Mouse (Mus musculus): ENCODE measurements around the gene Olfml2a. TPM values are rescaled to one million over a fixed set of nuclear protein-coding genes. Genes with fewer than 3 reads are reported as not detected.

Gene Olfml2a
- total RNA-seq, 2 experiments from 2014 or later: 6.3 to 12.2 TPM

- DNase-seq (ENCODE audit: low spot score in 2 of 2): no peak
These were observed 44.4 kb downstream of the Olfml2a start for GRCm38 (mm10) chr2:38975941-38976805.

- no peak for DNase-seq (ENCODE audit: low spot score in 2 of 2)
These were observed 46.1 kb downstream of the Olfml2a start for GRCm38 (mm10) chr2:38977837-38978236.

GRCm38 (mm10) chr2:38983456-38983855 lies 51.7 kb downstream of the Olfml2a start:
- no peak for DNase-seq (ENCODE audit: low spot score in 2 of 2)

GRCm38 (mm10) chr2:38986580-38986979 lies 54.8 kb downstream of the Olfml2a start:
- no peak for DNase-seq (ENCODE audit: low spot score in 2 of 2)

- no peak for DNase-seq (ENCODE audit: low spot score in 2 of 2)
These were observed 55.6 kb downstream of the Olfml2a start for GRCm38 (mm10) chr2:38987371-38987770.

- DNase-seq (ENCODE audit: low spot score in 2 of 2): no peak
These were observed 56.2 kb downstream of the Olfml2a start for GRCm38 (mm10) chr2:38987803-38988510.

GRCm38 (mm10) chr2:38988929-38989328 lies 57.2 kb downstream of the Olfml2a start:
- DNase-seq (ENCODE audit: low spot score in 2 of 2): no peak

GRCm38 (mm10) chr2:38992004-38992403 lies 60.2 kb downstream of the Olfml2a start:
- DNase-seq (ENCODE audit: low spot score in 2 of 2): no peak

GRCm38 (mm10) chr2:38992452-38992851 lies 60.7 kb downstream of the Olfml2a start:
- DNase-seq (ENCODE audit: low spot score in 2 of 2): peak; percentile 51 to 55

GRCm38 (mm10) chr2:38997386-38998374 lies 65.9 kb downstream of the Olfml2a start, which contains the start of gene Wdr38:
Gene Wdr38, plus strand, starts transcription at chr2:38997476.
- peak; percentile 89 for DNase-seq (ENCODE audit: low spot score in 2 of 2)

- DNase-seq (ENCODE audit: low spot score in 2 of 2): no peak
These were observed 67.6 kb downstream of the Olfml2a start for GRCm38 (mm10) chr2:38999381-38999780.

GRCm38 (mm10) chr2:38999910-39000586 lies 68.3 kb downstream of the Olfml2a start:
- no peak for DNase-seq (ENCODE audit: low spot score in 2 of 2)

- no peak for DNase-seq (ENCODE audit: low spot score in 2 of 2)
These were observed 68.8 kb downstream of the Olfml2a start for GRCm38 (mm10) chr2:39000587-39000919.

GRCm38 (mm10) chr2:39001866-39002265 lies 70.1 kb downstream of the Olfml2a start:
- DNase-seq (ENCODE audit: low spot score in 2 of 2): no peak

GRCm38 (mm10) chr2:39003106-39003505 lies 71.3 kb downstream of the Olfml2a start:
- no peak for DNase-seq (ENCODE audit: low spot score in 2 of 2)

GRCm38 (mm10) chr2:39003512-39003911 lies 71.7 kb downstream of the Olfml2a start:
- DNase-seq (ENCODE audit: low spot score in 2 of 2): no peak

- no peak for DNase-seq (ENCODE audit: low spot score in 2 of 2)
These were observed 72.6 kb downstream of the Olfml2a start for GRCm38 (mm10) chr2:39004372-39004771.

GRCm38 (mm10) chr2:39004880-39005435 lies 73.2 kb downstream of the Olfml2a start, which contains the start of gene Arpc5l:
Gene Arpc5l, plus strand, starts transcription at chr2:39005348.
- DNase-seq (ENCODE audit: low spot score in 2 of 2): peak; percentile 88 to 90

GRCm38 (mm10) chr2:39005574-39006079 lies 73.8 kb downstream of the Olfml2a start, which contains the start of gene Rpl35:
Gene Rpl35, minus strand, starts transcription at chr2:39005624.
- peak in 1 of 2 experiments; percentile 50 for DNase-seq (ENCODE audit: low spot score in 2 of 2)

Data from adrenal gland, adult 18-20 months (tissue).